Mouse (Mus musculus) ES-Bruce4 (cell line): ENCODE measurements around the gene Gins2. TPM values are rescaled to one million over a fixed set of nuclear protein-coding genes. Genes with fewer than 3 reads are reported as not detected.

Experiments
- H3K27ac ChIP-seq: 2 replicates; pipeline ENCODE4 v1.5.1; 2012; ENCODE audit warnings: low read length, inconsistent platforms; ENCODE audit not compliant: insufficient read depth
- H3K27me3 ChIP-seq: 2 replicates; pipeline ENCODE4 v1.6.1; 2012; ENCODE audit warnings: mild to moderate bottlenecking, low read length, inconsistent platforms; ENCODE audit not compliant: control insufficient read depth, poor library complexity, insufficient read depth, severe bottlenecking
- H3K36me3 ChIP-seq: 2 replicates; pipeline ENCODE4 v1.6.1; 2012; ENCODE audit warnings: inconsistent platforms, mild to moderate bottlenecking, low read length, moderate library complexity; ENCODE audit not compliant: control insufficient read depth, poor library complexity, insufficient read depth, severe bottlenecking
- H3K4me1 ChIP-seq: one replicate; pipeline ENCODE4 v1.8.1; 2011; ENCODE audit warnings: low read length; ENCODE audit not compliant: control insufficient read depth, insufficient read depth
- H3K4me3 ChIP-seq: 2 replicates; pipeline ENCODE4 v1.5.1; 2011; ENCODE audit warnings: low read depth, mild to moderate bottlenecking, low read length
- H3K9ac ChIP-seq: 2 replicates; pipeline ENCODE4 v1.6.1; 2012; ENCODE audit warnings: low read depth, mild to moderate bottlenecking, inconsistent platforms; ENCODE audit not compliant: poor library complexity, severe bottlenecking
- H3K9me3 ChIP-seq: replicated peaks from 2 replicates; pipeline ENCODE4 v1.6.1; 2012; ENCODE audit warnings: mild to moderate bottlenecking, low read length, inconsistent platforms; ENCODE audit not compliant: control insufficient read depth, poor library complexity, insufficient read depth, severe bottlenecking
- CTCF ChIP-seq: IDR thresholded peaks from one replicate; pipeline ENCODE4 v1.8.1; 2011; ENCODE audit warnings: low read depth, low read length
- EP300 ChIP-seq: IDR thresholded peaks from 2 replicates; pipeline ENCODE4 v1.6.1; 2011; ENCODE audit warnings: low read depth, low read length; ENCODE audit not compliant: insufficient read depth
- POLR2A ChIP-seq: IDR thresholded peaks from one replicate; pipeline ENCODE4 v1.8.1; 2011; ENCODE audit warnings: low read length; ENCODE audit not compliant: insufficient read depth
- polyA plus RNA-seq: library from polyadenylated mRNA; stranded (reverse); fragments of >200 nt; gene quantifications from 2 replicates; pipeline ENCODE4 v1.2.4, GENCODE M21; 2011; ENCODE audit warnings: low read depth; ENCODE audit not compliant: missing spikeins, insufficient read depth, insufficient read length

Gins2 gene
- polyA plus RNA-seq, 1 experiment: 52.0 TPM

DNA sequence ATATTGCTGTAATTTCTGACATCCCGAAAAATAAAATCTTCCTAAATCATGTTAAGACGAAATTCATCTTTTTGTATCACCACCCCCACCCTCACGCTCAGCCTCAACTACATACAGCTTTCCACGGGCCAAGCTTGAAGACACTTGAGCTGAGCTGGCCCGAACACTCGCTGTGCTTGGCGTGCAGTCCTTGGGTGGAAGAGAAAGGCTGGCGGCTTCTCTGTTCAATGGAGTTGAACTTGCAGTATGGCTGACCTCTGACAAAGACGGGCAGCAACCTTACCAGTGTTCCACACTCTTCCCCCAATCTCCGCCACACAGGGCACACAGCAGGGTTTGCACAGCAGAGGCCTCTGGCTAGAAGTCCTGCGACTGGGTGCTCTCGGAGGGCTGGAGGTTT, 7.8 kb downstream of the Gins2 start:
- H3K36me3 ChIP-seq: peaks cover 45% of the 10 kb centered on the region
- no peak overlapping the region for H3K4me3 ChIP-seq
- no peaks in the 10 kb centered on the region for H3K27me3 ChIP-seq
- no peaks in the 10 kb centered on the region for H3K9me3 ChIP-seq
- H3K4me1 ChIP-seq: no peaks in the 10 kb centered on the region
- TF ChIP-seq CTCF: no peak
- no peak for TF ChIP-seq EP300
- TF ChIP-seq POLR2A: no peak
- no peak overlapping the region for H3K27ac ChIP-seq
- no peak overlapping the region for H3K9ac ChIP-seq

DNA sequence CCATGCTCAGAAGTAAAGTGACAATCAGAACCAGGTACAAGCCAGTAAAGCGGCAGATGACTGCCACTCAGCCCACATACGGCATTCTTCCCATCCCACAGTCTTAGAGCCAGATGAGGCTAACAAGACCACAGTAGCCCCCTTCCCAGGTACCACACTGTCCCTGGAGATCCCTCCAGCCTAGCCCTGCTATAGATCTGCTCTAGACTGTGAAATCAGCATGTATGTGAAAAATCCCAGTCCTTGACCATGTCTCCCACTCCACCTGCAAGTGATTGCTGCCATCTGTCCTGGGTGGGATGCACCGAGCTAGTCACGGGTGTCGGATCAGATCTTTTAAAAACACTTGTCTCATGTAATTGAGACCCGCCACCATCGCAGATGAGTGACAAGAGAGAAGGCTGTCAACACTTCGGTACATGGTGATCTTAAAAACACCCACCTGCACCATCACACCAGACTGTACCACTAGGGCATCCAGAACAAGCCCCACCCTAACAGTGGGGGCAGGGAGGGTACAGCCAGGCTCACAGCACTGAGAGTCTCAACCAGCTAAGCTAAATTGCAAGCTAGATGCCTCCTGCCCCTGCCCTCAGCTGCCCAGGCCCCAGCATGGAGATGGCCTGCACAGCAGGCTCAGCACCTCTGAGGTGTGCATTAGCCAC, 8.6 kb downstream of the Gins2 start:
- Histone ChIP-seq H3K27ac (no peak overlapping the region), H3K27me3 (no peaks in the 10 kb centered on the region), H3K9ac (no peak overlapping the region), H3K36me3 (peaks cover 53% of the 10 kb centered on the region), H3K9me3 (no peaks in the 10 kb centered on the region), H3K4me3 (no peak overlapping the region), H3K4me1 (no peaks in the 10 kb centered on the region)
- TF ChIP-seq POLR2A (no peak), CTCF (no peak), EP300 (no peak)

DNA sequence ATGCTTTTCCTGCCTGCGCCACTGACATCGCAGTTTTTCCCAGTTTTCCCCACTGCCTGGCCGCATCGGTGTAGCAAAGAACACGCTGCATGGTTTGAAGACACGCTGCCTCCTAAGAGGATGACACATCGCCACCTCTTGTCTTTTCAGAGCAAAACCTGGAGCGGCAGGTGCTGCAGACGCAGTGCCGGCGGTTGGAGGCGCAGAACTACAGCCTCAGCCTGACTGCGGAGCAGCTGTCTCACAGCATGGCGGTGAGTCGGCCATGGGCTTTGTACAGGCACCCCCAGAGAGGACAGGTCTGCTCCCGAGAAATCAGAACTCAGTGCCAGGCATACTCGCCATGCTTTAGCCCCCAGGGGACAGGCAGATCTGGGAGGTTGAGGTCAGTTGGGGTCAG, 11.3 kb downstream of the Gins2 start:
- no peaks in the 10 kb centered on the region for H3K27me3 ChIP-seq
- H3K27ac ChIP-seq: no peak overlapping the region
- H3K36me3 ChIP-seq: peaks cover 78% of the 10 kb centered on the region

DNA sequence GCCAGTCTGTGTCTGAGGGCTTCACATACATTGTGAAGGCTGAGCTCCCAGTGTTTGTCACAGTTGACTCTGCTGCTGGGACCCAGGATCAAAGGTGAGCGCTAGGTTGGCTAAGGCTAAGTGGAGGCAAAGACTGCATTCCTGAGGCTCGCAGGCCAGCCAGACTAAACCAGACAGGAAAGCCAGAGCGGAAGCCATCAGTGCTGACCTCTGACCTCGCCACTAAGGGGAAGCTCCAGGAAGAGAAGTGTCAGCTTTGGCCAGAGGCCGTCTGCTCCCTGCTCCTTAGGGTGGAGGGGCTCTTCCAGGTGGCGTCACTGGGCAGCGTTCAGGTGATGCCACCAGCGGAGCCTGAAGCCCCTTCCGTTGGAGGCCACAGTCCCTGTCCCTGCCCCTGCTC, 13.3 kb downstream of the Gins2 start:
- Histone ChIP-seq H3K9ac (no peak overlapping the region), H3K4me3 (no peak overlapping the region), H3K27ac (no peak overlapping the region), H3K27me3 (no peaks in the 10 kb centered on the region), H3K4me1 (peaks cover 3% of the 10 kb centered on the region), H3K9me3 (no peaks in the 10 kb centered on the region), H3K36me3 (peaks cover 95% of the 10 kb centered on the region)
- no peak for TF ChIP-seq CTCF
- TF ChIP-seq POLR2A: no peak
- no peak for TF ChIP-seq EP300

More for the DNA sequence above, 11.3 kb downstream of the Gins2 start:
- Histone ChIP-seq H3K9ac (no peak overlapping the region), H3K4me1 (peaks cover 3% of the 10 kb centered on the region), H3K4me3 (no peak overlapping the region), H3K9me3 (no peaks in the 10 kb centered on the region)
- TF ChIP-seq CTCF: no peak
- no peak for TF ChIP-seq POLR2A
- no peak for TF ChIP-seq EP300

DNA sequence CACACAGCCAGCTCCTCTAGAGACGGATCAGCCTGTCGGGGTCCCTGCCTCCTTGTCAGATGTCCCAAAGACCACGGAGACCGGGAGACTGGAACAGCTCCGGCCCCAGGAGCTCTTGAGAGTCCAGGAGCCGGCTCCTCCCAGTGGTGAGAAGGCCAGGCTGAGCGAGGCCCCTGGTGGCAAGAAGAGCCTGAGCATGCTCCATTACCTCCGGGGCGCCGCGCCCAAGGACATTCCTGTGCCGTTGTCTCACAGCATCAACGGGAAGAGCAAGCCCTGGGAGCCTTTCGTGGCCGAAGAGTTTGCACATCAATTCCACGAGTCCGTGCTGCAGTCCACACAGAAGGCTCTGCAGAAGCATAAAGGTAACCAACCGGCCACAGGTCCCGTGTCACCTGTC, 14.2 kb downstream of the Gins2 start:
- Histone ChIP-seq H3K36me3 (peaks cover 89% of the 10 kb centered on the region), H3K27ac (no peak overlapping the region), H3K4me1 (peaks cover 3% of the 10 kb centered on the region), H3K9ac (no peak overlapping the region), H3K27me3 (no peaks in the 10 kb centered on the region), H3K9me3 (no peaks in the 10 kb centered on the region), H3K4me3 (no peak overlapping the region)
- TF ChIP-seq CTCF (no peak), EP300 (no peak), POLR2A (no peak)

DNA sequence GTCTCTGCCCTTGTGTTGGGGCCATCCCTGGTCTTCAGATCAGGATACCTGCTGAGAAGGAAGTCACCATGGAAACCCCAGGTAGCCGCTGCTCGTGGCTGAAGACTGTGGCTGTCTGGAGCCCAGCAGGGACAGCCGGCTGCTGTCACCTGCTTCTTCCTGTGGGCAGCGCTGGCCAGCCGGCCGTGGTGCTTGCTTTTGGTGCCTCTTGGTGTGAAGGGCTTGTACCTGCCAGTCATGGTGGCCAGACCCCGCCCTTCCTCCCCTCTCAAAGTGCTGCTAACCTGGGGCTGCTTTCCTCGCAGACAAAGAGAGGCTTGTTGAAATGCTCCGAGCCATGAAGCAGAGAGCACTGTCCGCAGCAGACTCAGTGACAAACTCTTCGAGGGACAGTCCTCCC, 15.2 kb downstream of the Gins2 start:
- TF ChIP-seq CTCF (no peak), POLR2A (no peak), EP300 (no peak)
- peaks cover 88% of the 10 kb centered on the region for H3K36me3 ChIP-seq
- H3K27ac ChIP-seq: no peak overlapping the region
- no peak overlapping the region for H3K4me3 ChIP-seq
- no peaks in the 10 kb centered on the region for H3K9me3 ChIP-seq
- H3K9ac ChIP-seq: no peak overlapping the region
- H3K27me3 ChIP-seq: no peaks in the 10 kb centered on the region
- peaks cover 3% of the 10 kb centered on the region for H3K4me1 ChIP-seq
